ENCODE assay signal across 16 mouse cellular contexts in genomic region chr19:40650090-40650489, GRCm38 (mm10). TPM values are rescaled to one million over a fixed set of nuclear protein-coding genes. Genes with fewer than 3 reads are reported as not detected.
A peak's percentile ranks its signal among the peaks of the same experiment; 100 is the strongest.
DNase-seq lines count a peak whose midpoint lies in the region; ATAC-seq and TF ChIP-seq lines count a peak whose summit lies in the region.
"Had no signal": no experiment of that assay in that cellular context is flagged by ENCODE, and none has a peak within 500 bp of the region (broad histone marks: within the 10 kb centered on the region; RNA-seq: fewer than 3 reads in every experiment).

No protein-coding gene starts in this region.

- no peaks in the 10 kb centered on the region for H3K27me3 ChIP-seq in heart, embryonic 14.5 days (ENCODE audit: control insufficient read depth, insufficient read depth, low read length)
- peaks cover 5% of the 10 kb centered on the region in 2 experiments; a peak in 2 of 4 replicates for H3K27me3 ChIP-seq in MEL (ENCODE audit: control insufficient read depth in 1 of 2, insufficient read depth in 2 of 2, low read length in 2 of 2)
- no peaks in the 10 kb centered on the region for H3K27me3 ChIP-seq in embryonic facial prominence, embryonic 14.5 days (replicated peaks; ENCODE audit: control insufficient read depth, insufficient read depth, low read length)
- H3K27me3 ChIP-seq: hindbrain, embryonic 15.5 days; kidney, embryonic 15.5 days; liver, embryonic 15.5 days; midbrain, embryonic 12.5 days had no signal

- no peak for ATAC-seq in heart, embryonic 14.5 days (ENCODE audit: insufficient number of reproducible peaks, insufficient read depth, low FRiP score, low read depth)
- no peak for ATAC-seq in embryonic facial prominence, embryonic 14.5 days (ENCODE audit: low read depth)

- TF ChIP-seq EP300 in MEL (IDR thresholded peaks at IDR 0.05; ENCODE audit: low read depth in 1 of 2, low read length in 2 of 2) = no peak

- WGBS in heart, embryonic 14.5 days = 34% methylated on average over 5 of the region's 5 CpGs
- 43% methylated on average over 5 of the region's 5 CpGs for WGBS in embryonic facial prominence, embryonic 14.5 days
- 10% methylated on average over 5 of the region's 5 CpGs for WGBS in macrophage (ENCODE audit: missing documents)

- TF ChIP-seq RAD21 in MEL (IDR thresholded peaks at IDR 0.05; ENCODE audit: low read depth, low read length) = no peak

- no peak for TF ChIP-seq POLR2A in MEL (IDR thresholded peaks at IDR 0.05; ENCODE audit: control insufficient read depth in 1 of 2, insufficient read depth in 1 of 2, low read depth in 1 of 2, low read length in 2 of 2, poor library complexity in 1 of 2)

- H3K27ac ChIP-seq in heart, embryonic 14.5 days (replicated peaks in 1 of 2; ENCODE audit: control insufficient read depth in 1 of 2, insufficient read depth in 1 of 2, low read depth in 2 of 2, low read length in 2 of 2) = peak overlapping the region; percentile 22 to 29; a peak in 3 of 4 replicates
- H3K27ac ChIP-seq in MEL (ENCODE audit: control insufficient read depth, low read depth, low read length) (no peak overlapping the region), macrophage (peak overlapping the region; percentile 17)
- H3K27ac ChIP-seq in embryonic facial prominence, embryonic 14.5 days (replicated peaks; ENCODE audit: low read depth, low read length) = peak overlapping the region; percentile 33; the same call in 1 of the 2 replicates
- H3K27ac ChIP-seq: forebrain, embryonic 10.5 days; hindbrain, embryonic 15.5 days; kidney, embryonic 15.5 days; limb, embryonic 10.5 days; liver, embryonic 15.5 days; midbrain, embryonic 12.5 days; stomach, postnatal 0 days had no signal

- H3K4me3 ChIP-seq in heart, embryonic 14.5 days (ENCODE audit: control insufficient read depth in 1 of 2, insufficient read depth in 1 of 2, low read depth in 1 of 2, low read length in 2 of 2) = no peak overlapping the region
- H3K4me3 ChIP-seq in MEL (ENCODE audit: control insufficient read depth in 1 of 2, insufficient read depth in 1 of 2, low read depth in 2 of 2, low read length in 2 of 2) (no peak overlapping the region), macrophage (ENCODE audit: inconsistent target) (no peak overlapping the region)
- no peak overlapping the region for H3K4me3 ChIP-seq in embryonic facial prominence, embryonic 14.5 days (ENCODE audit: low read depth, low read length)
- H3K4me3 ChIP-seq: forebrain, embryonic 10.5 days; hindbrain, embryonic 15.5 days; kidney, embryonic 15.5 days; limb, embryonic 10.5 days; liver, embryonic 15.5 days; midbrain, embryonic 12.5 days had no signal

- H3K4me1 ChIP-seq in heart, embryonic 14.5 days (ENCODE audit: control insufficient read depth in 2 of 2, insufficient read depth in 2 of 2, low read length in 2 of 2) = peaks cover 12 to 16% of the 10 kb centered on the region in 2 experiments
- peaks cover 0 to 7% of the 10 kb centered on the region in 2 experiments; a peak in 2 of 4 replicates for H3K4me1 ChIP-seq in MEL (ENCODE audit: control insufficient read depth in 1 of 2, insufficient read depth in 2 of 2, low read length in 2 of 2)
- H3K4me1 ChIP-seq in embryonic facial prominence, embryonic 14.5 days (ENCODE audit: control insufficient read depth, insufficient read depth, low read length) = peaks cover 24% of the 10 kb centered on the region
- H3K4me1 ChIP-seq: hindbrain, embryonic 15.5 days; midbrain, embryonic 12.5 days had no signal

- no peak overlapping the region for H3K4me2 ChIP-seq in heart, embryonic 14.5 days (ENCODE audit: low read length)
- no peak overlapping the region for H3K4me2 ChIP-seq in embryonic facial prominence, embryonic 14.5 days (ENCODE audit: low read depth, low read length)
- H3K4me2 ChIP-seq: hindbrain, embryonic 15.5 days; kidney, embryonic 15.5 days; liver, embryonic 15.5 days; midbrain, embryonic 12.5 days had no signal

- H3K9me3 ChIP-seq in heart, embryonic 14.5 days (ENCODE audit: control insufficient read depth, low read length) = no peaks in the 10 kb centered on the region
- no peaks in the 10 kb centered on the region for H3K9me3 ChIP-seq in MEL (replicated peaks; ENCODE audit: insufficient read depth, low read length)
- H3K9me3 ChIP-seq in embryonic facial prominence, embryonic 14.5 days (ENCODE audit: control insufficient read depth, low read length) = no peaks in the 10 kb centered on the region
- H3K9me3 ChIP-seq: forebrain, embryonic 10.5 days; hindbrain, embryonic 15.5 days; kidney, embryonic 15.5 days; limb, embryonic 10.5 days; liver, embryonic 15.5 days; midbrain, embryonic 12.5 days had no signal

- DNase-seq in heart, adult 9 months (ENCODE audit: low spot score in 2 of 2) = no peak
- DNase-seq in MEL (ENCODE audit: low read depth, low spot score) = peak; percentile 33
- peak; percentile 11 for DNase-seq in embryonic facial prominence, embryonic 14.5 days (ENCODE audit: low spot score)
- no peak for DNase-seq in layer of hippocampus, postnatal 10 days (ENCODE audit: low spot score in 2 of 2)
- no peak for DNase-seq in left cerebral cortex, adult 8-10 months (ENCODE audit: low spot score in 2 of 2)
- DNase-seq in adrenal gland, adult 8-10 months = no peak
- DNase-seq: cerebellum, adult 2 months had no signal

- TF ChIP-seq CTCF in MEL (IDR thresholded peaks at IDR 0.05 in 2 of 3, conservative IDR thresholded peaks at IDR 0.05 in 1 of 3; ENCODE audit: control insufficient read depth in 1 of 3, insufficient read depth in 1 of 3, low read depth in 2 of 3, low read length in 3 of 3, poor library complexity in 1 of 3, severe bottlenecking in 1 of 3) = no peak

- no peaks in the 10 kb centered on the region for H3K36me3 ChIP-seq in heart, embryonic 14.5 days (ENCODE audit: control insufficient read depth, insufficient read depth, low read length)
- H3K36me3 ChIP-seq in MEL (ENCODE audit: control insufficient read depth in 1 of 2, insufficient read depth in 2 of 2, low read length in 2 of 2) = no peaks in the 10 kb centered on the region; a peak in 2 of 4 replicates
- H3K36me3 ChIP-seq in embryonic facial prominence, embryonic 14.5 days (ENCODE audit: control insufficient read depth, insufficient read depth, low read length) = no peaks in the 10 kb centered on the region
- H3K36me3 ChIP-seq in macrophage (ENCODE audit: inconsistent target) = no peaks in the 10 kb centered on the region
- H3K36me3 ChIP-seq: forebrain, embryonic 10.5 days; hindbrain, embryonic 15.5 days; kidney, embryonic 15.5 days; limb, embryonic 10.5 days; liver, embryonic 15.5 days; midbrain, embryonic 12.5 days had no signal

- H3K9ac ChIP-seq in heart, embryonic 14.5 days (ENCODE audit: low read length) = no peak overlapping the region
- no peak overlapping the region for H3K9ac ChIP-seq in MEL (ENCODE audit: control insufficient read depth, low read depth, low read length, poor library complexity, severe bottlenecking)
- H3K9ac ChIP-seq in embryonic facial prominence, embryonic 14.5 days (ENCODE audit: low read depth, low read length) = no peak overlapping the region
- H3K9ac ChIP-seq: hindbrain, embryonic 15.5 days; kidney, embryonic 15.5 days; liver, embryonic 15.5 days; midbrain, embryonic 12.5 days had no signal

- no peaks in the 10 kb centered on the region for H3K79me2 ChIP-seq in MEL (ENCODE audit: control insufficient read depth, insufficient read depth, low read length, poor library complexity)
- H3K79me2 ChIP-seq in macrophage (ENCODE audit: inconsistent target) = no peaks in the 10 kb centered on the region

TF ChIP-seq in MEL, 35 proteins besides CTCF, POLR2A, EP300 and RAD21:
- no peak for TF ChIP-seq GATA1 (IDR thresholded peaks at IDR 0.05; ENCODE audit: low read depth, low read length)
- TF ChIP-seq NRF1 (IDR thresholded peaks at IDR 0.05; ENCODE audit: insufficient read depth, low read depth, low read length, poor library complexity, severe bottlenecking) = no peak
- peak; percentile 23; the same call in 1 of the 2 replicates for TF ChIP-seq MAX (IDR thresholded peaks at IDR 0.05; ENCODE audit: low read length)
- no peak for TF ChIP-seq ZC3H11A (IDR thresholded peaks at IDR 0.05; ENCODE audit: low read depth, low read length)
- TF ChIP-seq SIN3A (IDR thresholded peaks at IDR 0.05; ENCODE audit: low read length) = peak; percentile 27; the same call in 1 of the 2 replicates
- no peak for TF ChIP-seq MYB (IDR thresholded peaks at IDR 0.05; ENCODE audit: low read depth, low read length)

RNA-seq across cellular contexts. Expression of gene Entpd1, which starts 37.9 kb away (rescaled TPM):
- polyA plus RNA-seq in heart, embryonic 14.5 days (2014; fragmentation: Nextera tagmentation; extraction: Ambion mirVana) = 11.6 and 13.4 TPM in 2 replicates
- not detected in 2 replicates for total RNA-seq in MEL (2012; rRNA removed)
- polyA plus RNA-seq in MEL (2012; ENCODE audit: insufficient read depth in 1 of 2, insufficient read length in 2 of 2, low read depth in 1 of 2, low replicate concordance in 2 of 2, missing spikeins in 1 of 2) (not detected), macrophage (2018) (164 to 283 TPM (median 241 TPM) in 3 replicates)
- 15.7 and 18.3 TPM in 2 replicates for polyA plus RNA-seq in embryonic facial prominence, embryonic 14.5 days (2014; fragmentation: Nextera tagmentation; extraction: Ambion mirVana)
- total RNA-seq in macrophage (2018; cell fraction: chromatin; rRNA removed) = 100 to 1,000 TPM in 23 of 26 experiments, 10 to 100 TPM in 3; 33.7 to 454 (median 135) TPM
- 100 to 1,000 TPM in 18 of 26 experiments, 10 to 100 TPM in 8; 86.1 to 339 (median 189) TPM for total RNA-seq in macrophage (2018; cell fraction: cytosol; rRNA removed)
- 100 to 1,000 TPM in 24 of 26 experiments, 10 to 100 TPM in 2; 83.5 to 570 (median 192) TPM for total RNA-seq in macrophage (2018; cell fraction: nucleus; rRNA removed)
- total RNA-seq in layer of hippocampus, postnatal 10 days (2021) = 10 to 100 TPM; 17.1 to 17.8 TPM
- 10 to 100 TPM; 15.7 to 31.3 (median 21.7) TPM for total RNA-seq in left cerebral cortex, adult 8-10 months (2022)
- total RNA-seq in adrenal gland, adult 8-10 months (2022) = 10 to 100 TPM; 27.5 to 34.8 (median 31.5) TPM

RNA-seq across cellular contexts. Expression of gene Tctn3, which starts 38.1 kb away (rescaled TPM):
- polyA plus RNA-seq in heart, embryonic 14.5 days (2014; fragmentation: Nextera tagmentation; extraction: Ambion mirVana) = 10.3 and 10.7 TPM in 2 replicates
- 2.9 and 3.6 TPM in 2 replicates for total RNA-seq in MEL (2012; rRNA removed)
- polyA plus RNA-seq in MEL (2012; ENCODE audit: insufficient read depth in 1 of 2, insufficient read length in 2 of 2, low read depth in 1 of 2, low replicate concordance in 2 of 2, missing spikeins in 1 of 2) = 1 to 10 TPM in 1 of 2 experiments, not detected in 1; 6.2 TPM
- 10.5 and 11.6 TPM in 2 replicates for polyA plus RNA-seq in embryonic facial prominence, embryonic 14.5 days (2014; fragmentation: Nextera tagmentation; extraction: Ambion mirVana)
- 10 to 100 TPM; 10.5 to 46.6 (median 22.1) TPM for total RNA-seq in macrophage (2018; cell fraction: chromatin; rRNA removed)
- 10 to 100 TPM in 6 of 26 experiments, 1 to 10 TPM in 20; 4.0 to 12.7 (median 7.7) TPM for total RNA-seq in macrophage (2018; cell fraction: cytosol; rRNA removed)
- total RNA-seq in macrophage (2018; cell fraction: nucleus; rRNA removed) = 10 to 100 TPM in 23 of 26 experiments, 1 to 10 TPM in 3; 9.6 to 43.3 (median 20.3) TPM
- polyA plus RNA-seq in macrophage (2018) = 7.0 to 10.4 TPM (median 7.7 TPM) in 3 replicates
- 10 to 100 TPM; 21.7 to 23.9 TPM for total RNA-seq in layer of hippocampus, postnatal 10 days (2021)
- total RNA-seq in left cerebral cortex, adult 8-10 months (2022) = 10 to 100 TPM; 18.9 to 19.6 (median 19.2) TPM
- total RNA-seq in adrenal gland, adult 8-10 months (2022) = 10 to 100 TPM in 2 of 4 experiments, 1 to 10 TPM in 2; 6.8 to 12.1 (median 8.9) TPM

Comparison
In these comparisons a context has a peak if more than half of its experiments do, and no peak if none do; other contexts are left out.
1. DNase-seq: peak in MEL (single experiment) and embryonic facial prominence, embryonic 14.5 days (single experiment); none in heart, adult 9 months (0 of 2), layer of hippocampus, postnatal 10 days (0 of 2), left cerebral cortex, adult 8-10 months (0 of 2) and adrenal gland, adult 8-10 months (single experiment).
2. RNA of gene Entpd1, which starts 37.9 kb away (total RNA-seq): 27.5 to 34.8 TPM in adrenal gland, adult 8-10 months, 15.7 to 31.3 TPM in left cerebral cortex, adult 8-10 months and 17.1 to 17.8 TPM in layer of hippocampus, postnatal 10 days; not detected in MEL; every median in the first group is over 10 times any median in the second.